Mouse (Mus musculus) frontal cortex, postnatal 14 days (tissue): ENCODE measurements around the gene Lrrc20.

Source experiments
- DNase-seq, 2 experiments: peaks; one replicate each; pipeline ENCODE4 v3.0.0; 2022; ENCODE audit warnings: low spot score in 2 of 2

The Lrrc20 gene

DNA sequence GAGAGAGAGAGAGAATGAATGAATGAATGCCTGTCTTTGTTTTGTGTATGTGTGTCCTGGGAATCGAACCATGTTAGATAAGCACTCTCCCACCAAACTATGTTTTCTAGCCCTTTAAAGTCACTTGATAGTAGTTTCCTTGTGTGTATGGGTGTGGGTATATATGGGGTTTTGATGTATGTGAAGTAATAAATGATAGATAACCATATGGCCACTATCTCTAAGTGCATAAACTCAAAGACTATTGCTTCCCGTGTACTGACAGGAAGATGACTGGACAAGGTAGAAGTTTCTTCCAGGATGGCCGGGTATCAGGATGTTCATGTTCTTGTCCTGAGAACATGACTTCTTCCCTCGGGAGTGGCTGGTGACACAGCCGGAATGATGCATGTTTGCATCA is 41.3 kb downstream of the Lrrc20 start:
- DNase-seq: no peak

GRCm38 (mm10) chr10:61517296-61518071 is 41.9 kb downstream of the Lrrc20 start:
- DNase-seq: no peak

DNA sequence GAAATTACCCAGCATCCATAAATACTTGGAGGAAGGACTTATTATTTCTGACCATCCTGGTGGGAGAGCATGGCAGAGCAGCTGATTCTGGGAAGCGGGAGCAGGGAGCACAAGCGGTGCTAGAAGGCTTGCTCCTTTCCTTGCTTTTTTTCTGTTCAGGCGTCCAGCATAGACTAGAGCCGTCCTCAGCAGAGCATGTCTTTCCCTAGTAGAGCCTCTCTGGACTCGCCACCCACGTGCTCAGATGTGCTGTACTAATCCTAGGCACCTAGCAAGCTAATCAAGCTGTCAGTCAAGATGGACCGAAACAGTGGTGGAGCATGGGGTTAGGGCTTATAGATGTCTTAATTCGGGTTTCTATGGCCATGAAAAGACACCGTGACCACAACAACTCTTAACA is 42.7 kb downstream of the Lrrc20 start:
- DNase-seq: no peak

DNA sequence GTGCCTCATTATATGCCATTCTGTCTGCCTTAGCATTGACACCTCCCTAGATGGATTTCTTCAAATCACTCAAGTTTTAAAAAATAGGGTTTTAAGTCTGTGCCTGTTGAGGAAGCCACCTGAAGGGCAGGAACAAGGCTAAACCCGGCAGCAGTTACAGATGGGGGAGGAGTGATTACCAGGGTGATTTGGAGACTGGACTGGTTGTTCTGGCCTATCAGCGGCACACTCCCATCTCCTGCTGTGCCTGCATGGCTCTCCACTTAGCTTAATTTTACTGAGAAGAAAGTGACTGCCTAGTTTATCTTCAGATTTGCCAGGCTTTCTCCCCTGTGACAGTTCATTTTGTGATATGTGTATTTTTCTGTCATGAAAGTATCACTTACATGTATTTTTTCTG is 43.9 kb downstream of the Lrrc20 start:
- no peak for DNase-seq

DNA sequence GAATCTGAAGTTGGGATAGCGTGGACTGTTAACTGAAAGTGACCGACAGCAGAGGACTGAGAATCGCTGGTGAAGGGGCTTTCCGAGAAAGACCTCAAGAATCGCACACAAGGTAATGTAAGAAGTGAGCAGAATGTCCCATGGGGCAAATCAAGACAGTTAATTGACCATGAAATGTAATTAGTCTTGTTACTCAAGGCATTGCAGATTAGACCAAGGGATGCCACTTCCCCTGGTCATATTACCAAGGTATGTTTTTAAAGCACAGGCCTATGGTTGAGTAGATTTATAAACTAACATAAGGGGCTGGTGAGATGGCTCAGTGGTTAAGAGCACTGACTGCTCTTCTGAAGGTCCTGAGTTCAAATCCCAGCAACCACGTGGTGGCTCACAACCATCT is 45.1 kb downstream of the Lrrc20 start:
- DNase-seq: no peak

GRCm38 (mm10) chr10:61530936-61531335 is 55.3 kb downstream of the Lrrc20 start:
- no peak for DNase-seq

GRCm38 (mm10) chr10:61533285-61533684 is 57.7 kb downstream of the Lrrc20 start:
- no peak for DNase-seq

GRCm38 (mm10) chr10:61534371-61535101 is 58.9 kb downstream of the Lrrc20 start:
- DNase-seq: no peak

DNA sequence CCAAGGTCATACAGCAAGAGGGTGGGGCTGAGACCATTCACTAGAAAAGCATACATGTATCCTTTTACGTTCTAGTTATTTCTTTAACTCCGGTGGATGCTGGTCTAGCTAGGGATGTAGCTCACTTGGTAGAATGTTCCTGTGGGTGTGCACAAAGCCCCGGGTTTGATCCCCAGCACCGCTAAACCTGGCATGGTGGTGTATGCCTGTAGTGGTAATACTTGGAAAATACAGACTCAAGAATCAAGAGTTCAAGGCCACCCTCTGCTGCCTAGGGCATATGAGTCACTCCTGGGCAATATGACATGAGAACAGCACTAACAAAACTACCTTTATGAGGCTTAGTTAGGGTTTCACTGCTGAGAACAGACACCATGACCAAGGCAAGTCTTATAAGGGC is 59.8 kb downstream of the Lrrc20 start:
- DNase-seq: no peak

DNA sequence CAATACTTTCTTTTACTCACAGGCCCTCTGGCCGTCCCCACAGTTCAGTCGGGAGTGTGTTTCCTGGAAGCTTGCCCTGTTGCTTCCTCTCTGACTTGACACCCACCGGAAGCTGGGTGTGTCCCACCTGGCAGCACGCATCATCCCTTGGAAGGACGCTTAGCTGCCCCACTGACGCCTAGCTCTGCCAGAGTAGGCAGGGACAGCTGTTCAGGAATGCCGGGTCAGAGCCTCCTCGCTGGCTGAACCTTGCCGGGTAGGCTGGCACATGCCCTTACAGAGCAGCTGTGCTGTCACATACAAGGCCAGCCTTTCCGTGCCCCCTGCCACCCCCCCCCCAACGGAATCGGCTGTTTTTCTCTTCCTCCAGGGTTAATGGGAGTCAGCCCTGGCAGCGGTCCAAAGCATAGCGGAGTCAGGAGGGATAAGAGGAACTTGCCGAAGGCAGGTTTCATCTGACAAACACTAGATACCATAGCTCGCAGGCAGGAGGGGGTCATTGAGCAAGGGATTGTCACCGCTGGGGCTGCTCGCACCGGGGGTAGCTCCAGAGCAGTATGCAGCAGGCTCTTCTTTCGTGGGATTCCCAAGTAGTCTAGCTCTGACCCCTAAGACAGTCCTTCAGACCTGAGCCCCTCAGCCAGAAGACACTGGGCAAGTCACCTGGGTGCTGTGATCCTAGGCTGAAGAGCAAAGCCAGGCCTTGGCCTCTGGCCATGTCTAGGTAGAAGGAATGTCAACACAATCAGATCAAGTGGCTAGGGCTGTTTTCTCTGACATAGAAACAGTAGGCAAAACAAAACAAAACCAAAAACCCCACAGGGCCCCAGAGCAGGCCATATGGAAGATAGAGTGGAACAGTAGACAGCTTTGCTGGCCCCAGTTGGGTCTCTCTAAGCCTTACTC is 60.8 kb downstream of the Lrrc20 start:
- DNase-seq: no peak

DNA sequence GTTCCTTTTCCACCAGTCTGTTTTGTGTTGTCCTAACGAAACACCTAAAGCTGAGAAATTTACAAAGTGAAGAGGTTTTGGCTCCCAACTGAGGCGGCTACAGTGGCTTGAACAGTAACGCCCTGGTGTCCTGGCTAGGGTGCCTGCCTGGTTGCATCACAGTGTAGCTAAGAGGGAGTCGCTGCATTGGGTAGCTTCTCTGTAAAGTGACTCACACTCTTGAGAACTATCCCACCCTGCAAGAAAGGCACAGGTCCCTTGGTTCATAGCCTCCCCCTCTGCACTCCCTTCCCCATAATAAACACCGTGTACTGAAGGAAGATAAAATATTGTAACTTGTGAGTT is 61.4 kb downstream of the Lrrc20 start:
- DNase-seq: no peak

DNA sequence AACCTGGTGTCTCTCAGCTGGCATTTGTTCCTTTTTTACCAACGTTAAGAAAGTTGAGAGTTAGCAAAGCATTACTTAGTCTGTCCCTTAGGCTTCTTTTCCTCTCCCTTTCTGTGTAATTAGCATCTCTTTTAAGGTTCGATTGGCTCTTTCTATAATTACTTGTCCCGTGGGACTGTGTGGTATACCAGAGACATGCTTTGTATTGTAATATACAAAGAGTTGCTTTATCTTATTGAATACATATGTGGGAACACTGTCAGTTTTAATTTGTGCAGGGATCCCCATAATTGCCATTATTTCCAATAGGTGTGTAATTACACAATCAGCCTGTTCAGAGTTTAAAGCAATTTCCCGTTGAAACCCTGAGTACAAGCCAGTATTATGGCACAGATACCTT is 62.8 kb downstream of the Lrrc20 start:
- no peak for DNase-seq

DNA sequence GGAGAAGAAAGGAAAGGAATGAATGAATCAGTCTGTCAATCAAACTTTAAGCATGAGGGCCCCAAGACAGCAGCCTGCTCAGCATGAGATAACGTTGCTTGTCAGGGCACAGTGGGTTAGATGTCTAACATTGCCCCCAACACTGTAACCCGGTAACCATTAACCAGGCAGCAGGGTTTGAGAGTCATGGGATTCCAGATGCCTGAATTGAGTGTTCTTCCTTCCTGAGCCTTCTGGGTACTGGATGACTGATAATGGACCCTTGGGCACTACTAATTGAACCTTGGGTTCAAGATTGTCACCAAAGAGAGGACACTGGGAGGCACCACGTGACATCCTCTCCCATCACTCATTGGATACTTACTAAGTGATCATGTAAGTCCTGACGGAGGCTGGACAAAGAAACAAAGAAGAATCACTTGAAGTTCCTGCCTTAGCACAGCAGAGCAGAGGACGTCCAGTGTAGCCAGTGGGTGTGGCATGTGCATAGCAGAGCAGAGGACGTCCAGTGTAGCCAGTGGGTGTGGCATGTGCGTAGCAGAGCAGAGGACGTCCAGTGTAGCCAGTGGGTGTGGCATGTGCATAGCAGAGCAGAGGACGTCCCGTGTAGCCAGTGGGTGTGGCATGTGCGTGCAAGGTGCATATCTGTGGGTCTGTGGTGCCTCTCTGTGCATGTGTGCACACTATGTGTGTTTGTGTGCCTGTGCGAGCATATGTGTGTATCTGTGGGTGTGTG is 68.7 kb downstream of the Lrrc20 start:
- DNase-seq: no peak

GRCm38 (mm10) chr10:61544863-61545240 is 69.3 kb downstream of the Lrrc20 start:
- DNase-seq: no peak

- no peak for DNase-seq
These were observed 74.5 kb downstream of the Lrrc20 start for GRCm38 (mm10) chr10:61550106-61550505.

- DNase-seq: no peak
These were observed 79.6 kb downstream of the Lrrc20 start for GRCm38 (mm10) chr10:61555155-61555554.

DNA sequence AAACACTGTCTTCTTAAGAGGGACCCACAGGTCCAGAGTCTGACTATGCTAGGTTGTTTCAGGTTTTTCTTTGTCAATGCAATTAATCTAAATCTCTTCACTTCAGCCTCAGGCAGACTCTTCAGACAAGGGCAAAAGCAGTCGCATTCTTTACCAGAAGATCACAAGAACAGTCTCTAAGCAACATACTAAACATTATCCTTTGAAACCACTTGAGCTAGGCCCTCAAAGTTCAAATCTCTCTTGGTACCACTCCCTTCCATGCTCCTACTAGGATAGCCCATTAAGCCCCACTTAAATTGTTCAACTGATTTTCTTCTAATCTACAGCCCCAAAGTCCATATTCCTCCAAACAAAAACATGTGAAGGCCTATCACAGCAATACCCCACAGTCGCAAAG is 83.0 kb downstream of the Lrrc20 start:
- DNase-seq: no peak

DNA sequence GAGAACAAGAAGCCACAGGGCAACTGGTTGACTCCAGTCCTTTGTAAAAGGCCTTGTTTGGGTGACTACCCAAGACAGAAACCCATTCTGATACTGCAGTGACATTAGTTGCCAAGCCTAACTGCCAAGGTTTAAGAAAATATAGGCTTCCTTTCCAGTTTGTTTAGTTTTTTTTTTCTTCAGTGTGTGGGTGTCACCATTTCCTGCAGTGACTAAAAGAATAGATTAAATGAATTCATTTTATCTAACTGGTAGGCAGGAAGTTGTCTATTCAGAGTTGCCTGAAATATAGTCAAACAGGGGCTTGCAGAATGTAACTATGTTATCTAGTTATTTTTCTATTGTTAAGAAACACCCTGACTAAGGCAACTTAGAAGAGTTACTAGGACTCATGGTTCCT is 83.9 kb downstream of the Lrrc20 start:
- no peak for DNase-seq

DNA sequence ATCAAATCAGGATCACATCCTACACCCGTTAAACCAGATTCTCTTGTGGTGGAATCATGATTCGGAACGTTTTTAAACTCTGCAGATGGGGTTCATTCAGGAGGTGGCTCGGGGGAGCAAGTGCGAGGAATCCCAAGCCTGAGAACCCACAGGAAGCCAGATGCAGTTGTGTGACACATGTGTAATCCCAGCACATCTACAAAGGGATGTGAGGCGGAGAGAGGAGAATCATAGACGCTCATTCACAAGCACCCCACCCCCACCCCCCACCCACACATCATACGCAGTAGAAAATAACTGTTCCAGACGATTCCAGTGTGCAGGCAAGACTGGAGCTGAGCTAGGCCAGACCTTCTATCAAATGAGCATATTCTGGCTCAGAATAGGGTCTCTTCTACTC is 87.9 kb downstream of the Lrrc20 start:
- DNase-seq: no peak

GRCm38 (mm10) chr10:61564408-61564807 is 88.8 kb downstream of the Lrrc20 start:
- no peak for DNase-seq

GRCm38 (mm10) chr10:61570181-61570580 is 94.6 kb downstream of the Lrrc20 start:
- DNase-seq: no peak

DNA sequence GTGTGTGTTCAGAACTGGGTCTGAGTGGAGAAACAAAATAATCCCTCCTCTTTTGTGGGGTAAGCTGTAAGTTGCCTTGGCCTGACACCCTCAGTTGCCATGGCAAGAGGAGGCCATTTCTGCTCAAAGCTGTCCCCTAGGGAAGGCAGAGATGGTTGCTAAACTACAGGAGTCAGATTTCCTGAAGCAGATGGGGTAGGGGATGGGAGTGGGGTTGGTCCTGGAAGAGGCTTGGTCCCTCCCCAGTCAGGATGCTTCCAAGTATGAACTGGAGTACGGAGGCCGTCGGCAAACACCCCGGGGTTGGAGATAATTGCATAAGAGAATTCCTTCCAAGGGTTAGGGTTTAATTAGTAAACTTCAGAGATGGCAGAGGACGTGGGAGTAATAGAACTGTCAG is 96.5 kb downstream of the Lrrc20 start:
- no peak for DNase-seq
